Mouse (Mus musculus): ENCODE data around the gene 2010111I01Rik. TPM values are rescaled to one million over a fixed set of nuclear protein-coding genes. Genes with fewer than 3 reads are reported as not detected.

2010111I01Rik gene
- polyA plus RNA-seq, 1 experiment: 174 TPM

- H3K4me1 ChIP-seq (ENCODE audit: control insufficient read depth, insufficient read depth, low read length): peaks cover 29% of the 10 kb centered on the region
- TF ChIP-seq POLR2A (IDR thresholded peaks at IDR 0.05; ENCODE audit: low read depth, low read length): no peak
- no peak overlapping the region for H3K4me3 ChIP-seq (ENCODE audit: insufficient read depth, low read length)
- no peak overlapping the region for H3K27ac ChIP-seq (ENCODE audit: insufficient read depth, low read length)
These were observed 297.0 kb downstream of the 2010111I01Rik start for GRCm38 (mm10) chr13:63261676-63262075.

GRCm38 (mm10) chr13:63262168-63262957 lies 297.7 kb downstream of the 2010111I01Rik start:
- H3K4me1 ChIP-seq (ENCODE audit: control insufficient read depth, insufficient read depth, low read length): peaks cover 33% of the 10 kb centered on the region
- TF ChIP-seq POLR2A (IDR thresholded peaks at IDR 0.05; ENCODE audit: low read depth, low read length) (no peak), CTCF (IDR thresholded peaks at IDR 0.05; ENCODE audit: borderline replicate concordance, insufficient read depth, low read length) (no peak)
- H3K4me3 ChIP-seq (ENCODE audit: insufficient read depth, low read length): no peak overlapping the region
- no peak overlapping the region for H3K27ac ChIP-seq (ENCODE audit: insufficient read depth, low read length)

GRCm38 (mm10) chr13:63268371-63268770 lies 303.7 kb downstream of the 2010111I01Rik start:
- H3K27ac ChIP-seq (ENCODE audit: insufficient read depth, low read length): peak overlapping the region; percentile 51
- peaks cover 30% of the 10 kb centered on the region for H3K4me1 ChIP-seq (ENCODE audit: control insufficient read depth, insufficient read depth, low read length)
- no peak for TF ChIP-seq POLR2A (IDR thresholded peaks at IDR 0.05; ENCODE audit: low read depth, low read length)
- no peak for TF ChIP-seq CTCF (IDR thresholded peaks at IDR 0.05; ENCODE audit: borderline replicate concordance, insufficient read depth, low read length)
- H3K4me3 ChIP-seq (ENCODE audit: insufficient read depth, low read length): no peak overlapping the region

GRCm38 (mm10) chr13:63268776-63269175 lies 304.1 kb downstream of the 2010111I01Rik start:
- Histone ChIP-seq H3K4me3 (ENCODE audit: insufficient read depth, low read length) (no peak overlapping the region), H3K4me1 (ENCODE audit: control insufficient read depth, insufficient read depth, low read length) (peaks cover 30% of the 10 kb centered on the region), H3K27ac (ENCODE audit: insufficient read depth, low read length) (peak overlapping the region; percentile 51)
- TF ChIP-seq POLR2A (IDR thresholded peaks at IDR 0.05; ENCODE audit: low read depth, low read length): no peak
- no peak for TF ChIP-seq CTCF (IDR thresholded peaks at IDR 0.05; ENCODE audit: borderline replicate concordance, insufficient read depth, low read length)

- Histone ChIP-seq H3K4me1 (ENCODE audit: control insufficient read depth, insufficient read depth, low read length) (peaks cover 30% of the 10 kb centered on the region), H3K27ac (ENCODE audit: insufficient read depth, low read length) (peak overlapping the region; percentile 28), H3K4me3 (ENCODE audit: insufficient read depth, low read length) (no peak overlapping the region)
- TF ChIP-seq CTCF (IDR thresholded peaks at IDR 0.05; ENCODE audit: borderline replicate concordance, insufficient read depth, low read length) (no peak), POLR2A (IDR thresholded peaks at IDR 0.05; ENCODE audit: low read depth, low read length) (no peak)
These were observed 305.5 kb downstream of the 2010111I01Rik start for GRCm38 (mm10) chr13:63270191-63270590.

- H3K27ac ChIP-seq (ENCODE audit: insufficient read depth, low read length): peak overlapping the region; percentile 59
- peaks cover 23% of the 10 kb centered on the region for H3K4me1 ChIP-seq (ENCODE audit: control insufficient read depth, insufficient read depth, low read length)
- peak overlapping the region; percentile 19 for H3K4me3 ChIP-seq (ENCODE audit: insufficient read depth, low read length)
- TF ChIP-seq POLR2A (IDR thresholded peaks at IDR 0.05; ENCODE audit: low read depth, low read length): no peak
- no peak for TF ChIP-seq CTCF (IDR thresholded peaks at IDR 0.05; ENCODE audit: borderline replicate concordance, insufficient read depth, low read length)
These were observed 307.4 kb downstream of the 2010111I01Rik start for GRCm38 (mm10) chr13:63272017-63272601.

GRCm38 (mm10) chr13:63272602-63273229 lies 308.0 kb downstream of the 2010111I01Rik start:
- Histone ChIP-seq H3K4me3 (ENCODE audit: insufficient read depth, low read length) (peak overlapping the region; percentile 49), H3K4me1 (ENCODE audit: control insufficient read depth, insufficient read depth, low read length) (peaks cover 28% of the 10 kb centered on the region), H3K27ac (ENCODE audit: insufficient read depth, low read length) (peak overlapping the region; percentile 80)
- TF ChIP-seq POLR2A (IDR thresholded peaks at IDR 0.05; ENCODE audit: low read depth, low read length) (peak; percentile 65), CTCF (IDR thresholded peaks at IDR 0.05; ENCODE audit: borderline replicate concordance, insufficient read depth, low read length) (no peak)

- Histone ChIP-seq H3K4me1 (ENCODE audit: control insufficient read depth, insufficient read depth, low read length) (peaks cover 28% of the 10 kb centered on the region), H3K4me3 (ENCODE audit: insufficient read depth, low read length) (peak overlapping the region; percentile 36), H3K27ac (ENCODE audit: insufficient read depth, low read length) (peak overlapping the region; percentile 6)
- TF ChIP-seq CTCF (IDR thresholded peaks at IDR 0.05; ENCODE audit: borderline replicate concordance, insufficient read depth, low read length): no peak
- TF ChIP-seq POLR2A (IDR thresholded peaks at IDR 0.05; ENCODE audit: low read depth, low read length): no peak
These were observed 309.2 kb downstream of the 2010111I01Rik start for GRCm38 (mm10) chr13:63273859-63274258.

- TF ChIP-seq POLR2A (IDR thresholded peaks at IDR 0.05; ENCODE audit: low read depth, low read length) (no peak), CTCF (IDR thresholded peaks at IDR 0.05; ENCODE audit: borderline replicate concordance, insufficient read depth, low read length) (no peak)
- peak overlapping the region; percentile 6 for H3K27ac ChIP-seq (ENCODE audit: insufficient read depth, low read length)
These were observed 309.9 kb downstream of the 2010111I01Rik start for GRCm38 (mm10) chr13:63274488-63275166.

More at GRCm38 (mm10) chr13:63274488-63275166, 309.9 kb downstream of the 2010111I01Rik start:
- Histone ChIP-seq H3K4me3 (ENCODE audit: insufficient read depth, low read length) (peak overlapping the region; percentile 36), H3K4me1 (ENCODE audit: control insufficient read depth, insufficient read depth, low read length) (peaks cover 23% of the 10 kb centered on the region)

Data from embryonic fibroblast, embryonic 13.5 days (primary cell).